Mouse (Mus musculus): Measurements from ENCODE around the gene Nt5c.
"Not testable (repeated sequence)": the region's sequence is repeated elsewhere in the genome, so short reads cannot be mapped to it uniquely, and the experiment has no call there.

The Nt5c gene

DNA sequence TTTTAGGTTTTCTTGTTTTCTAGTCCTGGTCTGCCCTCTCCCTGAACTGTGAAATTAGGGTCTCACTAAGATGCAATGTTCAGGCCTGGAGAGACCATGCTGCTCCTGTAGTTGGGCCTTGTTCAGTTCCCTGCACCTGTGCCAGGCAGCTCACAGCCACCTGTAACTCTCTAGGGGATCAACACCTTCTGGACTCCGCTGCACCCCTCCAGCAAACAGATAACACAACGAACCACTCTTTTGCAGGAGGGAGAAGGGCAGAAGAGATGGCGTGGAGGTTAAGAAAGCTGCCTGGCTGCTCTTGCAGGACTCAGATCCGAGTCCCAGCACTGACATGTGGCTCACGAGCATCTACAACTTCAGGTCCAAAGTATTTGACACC, 18.8 kb upstream of the Nt5c start:
- no peak for DNase-seq (ENCODE audit: low spot score in 2 of 2)

GRCm38 (mm10) chr11:115509773-115510506, 18.3 kb upstream of the Nt5c start:
- DNase-seq (ENCODE audit: low spot score in 2 of 2): no peak

GRCm38 (mm10) chr11:115508061-115508460, 16.4 kb upstream of the Nt5c start:
- peak; percentile 54 to 68 for DNase-seq (ENCODE audit: low spot score in 2 of 2)

- no peak for DNase-seq (ENCODE audit: low spot score in 2 of 2)
Observed at GRCm38 (mm10) chr11:115506586-115506985, 14.9 kb upstream of the Nt5c start.

DNA sequence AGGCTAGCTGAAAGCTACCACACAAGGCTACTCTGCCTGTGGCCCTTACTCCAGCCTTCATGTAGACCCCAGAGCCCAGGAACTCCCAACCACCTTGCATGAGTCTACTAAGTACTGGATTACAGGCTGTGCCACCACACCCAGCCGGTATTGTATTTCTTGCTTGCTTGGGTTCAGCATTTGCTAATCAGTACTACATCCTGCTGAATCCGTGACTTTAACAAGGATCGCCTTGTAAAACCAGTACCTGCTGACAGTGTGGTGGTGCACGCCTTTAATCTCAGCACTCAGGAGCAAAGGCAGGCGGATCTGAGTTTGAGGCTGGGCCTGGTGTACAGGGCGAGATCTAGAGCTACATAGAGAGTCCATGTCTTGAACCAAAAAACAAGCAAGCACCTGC, 11.0 kb upstream of the Nt5c start:
- DNase-seq (ENCODE audit: low spot score in 2 of 2): no peak

DNA sequence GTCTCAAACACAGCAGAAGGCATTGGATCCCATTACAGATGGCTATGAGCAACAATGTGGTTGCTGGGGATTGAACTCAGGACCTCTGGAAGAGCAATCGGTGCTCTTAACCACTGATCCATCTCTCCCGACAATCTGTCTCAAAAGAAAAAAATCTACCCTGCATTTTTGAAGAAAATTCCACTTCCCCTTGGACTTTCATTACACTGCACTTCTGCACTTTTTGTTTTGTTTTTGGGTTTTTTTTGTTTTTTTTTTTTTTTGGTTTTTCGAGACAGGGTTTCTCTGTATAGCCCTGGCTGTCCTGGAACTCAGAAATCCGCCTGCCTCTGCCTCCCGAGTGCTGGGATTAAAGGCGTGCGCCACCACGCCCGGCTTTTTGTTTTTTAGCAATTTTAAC, 4.9 kb upstream of the Nt5c start:
- not testable (repeated sequence) for DNase-seq (ENCODE audit: low spot score in 2 of 2)

GRCm38 (mm10) chr11:115492387-115492786, 725 bp upstream of the Nt5c start:
- no peak for DNase-seq (ENCODE audit: low spot score in 2 of 2)

DNA sequence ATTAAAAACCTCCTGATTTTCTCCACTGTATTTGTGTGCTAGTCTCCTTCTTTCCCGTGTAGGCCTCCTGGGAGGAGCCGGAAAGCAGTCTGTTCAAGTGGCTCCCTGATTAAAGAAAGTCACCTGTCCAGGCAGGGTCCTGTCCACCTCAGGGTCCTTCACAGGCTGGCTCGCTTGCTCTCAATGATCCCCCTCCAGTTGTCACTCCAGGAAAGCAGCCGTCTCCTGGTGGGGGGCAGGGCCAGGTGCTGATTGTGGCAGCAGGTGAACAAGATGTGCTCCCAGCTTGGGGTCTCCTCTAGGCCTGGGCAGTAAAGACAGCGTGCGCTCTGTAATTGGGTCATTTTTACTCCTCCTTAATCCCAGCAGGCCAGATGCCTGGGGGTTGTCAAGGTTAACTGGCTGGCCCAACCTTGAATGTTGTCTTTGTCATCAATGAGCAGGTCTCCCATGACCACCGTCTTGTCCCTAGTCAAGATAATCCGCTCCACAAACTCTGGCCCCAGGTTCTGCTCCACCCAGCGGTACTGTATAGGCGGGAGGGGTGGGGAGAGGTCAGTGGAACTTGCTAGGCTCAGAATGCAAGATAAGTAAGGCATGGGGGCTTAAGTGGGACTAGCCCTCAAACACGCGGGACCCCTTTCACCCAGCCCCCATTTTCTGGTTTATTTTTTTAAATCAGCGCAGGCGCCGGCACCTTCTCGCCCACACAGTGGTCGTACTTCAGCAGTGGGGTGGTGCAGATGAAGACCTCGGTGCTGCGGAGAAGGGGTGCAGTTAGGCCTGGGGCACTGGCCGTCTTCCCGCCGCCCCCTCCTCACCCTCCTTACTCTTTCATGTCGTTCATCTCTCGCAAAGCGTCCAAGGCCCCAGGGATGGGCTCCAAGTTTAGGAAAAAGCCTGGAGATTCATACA, 964 bp downstream of the Nt5c start:
- no peak for DNase-seq (ENCODE audit: low spot score in 2 of 2)

DNA sequence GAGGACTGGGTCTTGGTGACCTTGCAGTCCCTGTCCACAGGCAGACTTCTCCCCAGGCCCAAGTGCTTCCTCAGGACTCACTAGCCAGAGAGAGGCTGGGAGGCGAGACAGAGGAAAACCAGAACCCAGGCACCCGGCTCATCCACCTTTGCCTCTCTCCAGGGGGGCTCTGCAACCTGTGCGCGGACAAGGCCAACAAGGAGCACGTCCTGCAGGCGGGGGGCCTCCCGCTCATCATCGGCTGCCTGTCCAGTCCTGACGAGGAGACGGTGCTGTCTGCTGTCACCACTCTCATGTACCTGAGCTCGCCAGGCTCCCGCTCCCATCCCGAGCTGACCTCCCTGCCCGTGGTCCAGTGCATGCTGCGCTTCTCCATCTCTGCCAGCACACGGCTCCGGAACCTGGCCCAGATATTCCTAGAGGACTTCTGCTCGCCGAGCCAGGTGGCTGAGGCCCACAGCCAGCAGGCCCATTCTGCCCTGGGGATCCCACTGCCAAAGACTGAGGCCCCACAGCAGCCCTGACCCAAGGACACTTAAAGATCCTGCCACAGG, 3.0 kb downstream of the Nt5c start:
- DNase-seq (ENCODE audit: low spot score in 2 of 2): no peak

DNA sequence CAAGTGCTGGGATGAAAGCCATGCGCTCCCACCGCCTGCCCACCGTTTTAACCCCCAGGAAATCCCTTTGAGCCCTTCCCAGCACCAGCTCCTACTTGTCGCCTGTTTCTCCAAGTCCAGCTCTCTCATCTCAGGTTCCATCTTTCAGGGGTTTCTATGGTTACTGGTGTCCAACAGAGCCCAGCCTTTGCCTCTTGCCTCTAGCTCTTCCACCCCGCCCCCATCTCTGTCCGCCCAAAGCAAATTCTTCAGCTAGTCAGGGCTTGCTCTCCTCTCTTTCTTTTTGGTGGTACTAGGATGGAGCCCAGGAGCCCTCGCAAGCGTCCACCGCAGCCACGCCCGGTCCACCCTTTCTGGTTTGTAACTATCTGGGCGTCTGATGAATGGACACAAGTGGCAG, 6.5 kb downstream of the Nt5c start:
- no peak for DNase-seq (ENCODE audit: low spot score in 2 of 2)

DNA sequence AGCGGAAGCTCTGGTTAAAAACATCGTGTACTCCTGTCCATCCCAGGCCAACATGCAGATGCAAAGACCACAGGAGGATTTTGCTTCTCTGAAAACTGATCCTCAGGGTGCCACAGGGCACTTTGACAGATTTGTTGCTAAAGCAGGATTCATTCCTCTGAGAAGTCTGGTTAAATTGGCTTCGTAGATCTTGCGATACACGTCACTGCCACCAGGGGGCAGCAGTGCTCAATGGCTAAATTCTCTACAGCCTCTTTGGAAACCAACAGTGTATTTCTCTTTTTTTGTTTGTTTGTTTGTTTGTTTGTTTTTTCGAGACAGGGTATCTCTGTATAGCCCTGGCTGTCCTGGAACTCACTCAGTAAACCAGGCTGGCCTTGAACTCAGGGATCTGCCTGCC, 7.9 kb downstream of the Nt5c start:
- peak; percentile 73 to 81 for DNase-seq (ENCODE audit: low spot score in 2 of 2)

- DNase-seq (ENCODE audit: low spot score in 2 of 2): no peak
Observed at GRCm38 (mm10) chr11:115483278-115483677, 8.4 kb downstream of the Nt5c start.

DNA sequence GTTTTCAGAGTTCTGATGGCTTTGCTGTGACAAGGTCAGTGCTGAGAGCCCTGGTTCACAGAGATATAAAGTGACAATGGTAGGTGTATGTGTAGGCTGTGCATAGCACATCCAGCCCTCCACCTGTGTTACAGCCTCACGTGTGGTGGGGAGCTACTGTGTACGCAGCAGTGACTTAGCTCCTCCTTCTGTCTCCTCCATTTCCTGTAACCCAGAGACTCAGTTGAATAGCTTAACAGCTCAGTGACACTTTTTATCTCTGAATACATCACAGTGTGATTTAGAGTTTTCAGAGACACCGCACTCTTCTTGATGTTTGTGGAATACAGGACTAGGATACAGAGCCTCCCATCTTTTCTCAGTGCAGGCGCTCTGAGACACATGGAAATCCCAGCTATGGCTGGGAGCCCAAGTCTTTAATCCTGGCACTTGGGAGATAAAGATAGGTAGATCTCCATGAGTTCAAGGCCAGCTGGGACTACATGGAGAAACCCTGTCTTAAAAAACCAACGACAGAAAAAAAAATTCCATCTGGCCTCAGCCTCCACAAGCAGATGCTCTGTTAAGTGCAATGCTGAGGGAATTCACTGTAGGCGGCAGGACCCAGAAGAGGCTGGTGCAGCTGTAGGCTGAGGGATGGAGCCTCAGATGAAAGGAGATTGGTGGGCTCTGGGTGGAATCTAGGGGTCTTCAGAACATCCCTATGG, 10.0 kb downstream of the Nt5c start:
- peak in 1 of 2 experiments; percentile 32 for DNase-seq (ENCODE audit: low spot score in 2 of 2)

- DNase-seq (ENCODE audit: low spot score in 2 of 2): peak in 1 of 2 experiments; percentile 23
Observed at GRCm38 (mm10) chr11:115478296-115478938, 13.2 kb downstream of the Nt5c start.

DNA sequence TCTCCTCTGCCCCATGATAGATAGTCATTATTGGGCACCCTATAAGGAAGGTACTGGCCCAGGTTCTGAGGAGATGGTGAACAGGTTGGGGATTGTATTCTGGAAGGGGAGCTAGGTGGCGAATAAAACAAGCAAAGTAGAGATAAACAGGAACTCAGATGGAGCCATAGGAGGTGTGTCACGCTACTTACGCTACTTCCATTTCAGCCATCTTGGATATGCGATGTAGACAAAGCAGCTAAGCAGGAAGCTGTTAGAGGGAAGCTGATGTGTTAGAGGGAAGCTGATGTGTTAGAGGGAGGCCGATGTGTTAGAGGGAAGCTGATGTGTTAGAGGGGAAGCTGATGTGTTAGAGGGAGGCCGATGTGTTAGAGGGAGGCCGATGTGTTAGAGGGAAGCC, 14.3 kb downstream of the Nt5c start:
- DNase-seq (ENCODE audit: low spot score in 2 of 2): peak in 1 of 2 experiments; percentile 56

GRCm38 (mm10) chr11:115476630-115477029, 15.0 kb downstream of the Nt5c start:
- not testable (repeated sequence) for DNase-seq (ENCODE audit: low spot score in 2 of 2)

DNA sequence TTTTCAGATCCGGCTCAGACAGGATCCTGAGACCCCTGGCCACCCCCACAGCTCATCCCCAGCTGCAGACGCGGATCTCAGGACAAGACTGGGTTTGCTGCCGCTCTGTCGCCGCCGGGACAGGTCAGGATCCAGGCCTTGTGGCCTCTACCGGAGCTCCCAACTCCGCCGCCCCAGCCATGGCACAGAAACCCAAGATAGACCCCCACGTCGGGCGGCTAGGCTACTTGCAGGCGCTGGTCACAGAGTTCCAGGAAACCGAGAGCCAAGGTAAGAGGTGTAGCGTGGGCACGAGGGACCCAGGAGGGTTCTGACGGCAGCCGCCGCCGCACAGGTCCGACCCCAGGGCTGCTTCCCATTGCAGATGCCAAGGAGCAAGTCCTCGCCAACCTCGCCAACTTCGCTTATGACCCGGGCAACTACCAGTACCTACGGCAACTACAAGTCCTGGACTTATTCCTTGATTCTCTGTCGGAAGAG, 15.9 kb downstream of the Nt5c start:
- DNase-seq (ENCODE audit: low spot score in 2 of 2): no peak

DNA sequence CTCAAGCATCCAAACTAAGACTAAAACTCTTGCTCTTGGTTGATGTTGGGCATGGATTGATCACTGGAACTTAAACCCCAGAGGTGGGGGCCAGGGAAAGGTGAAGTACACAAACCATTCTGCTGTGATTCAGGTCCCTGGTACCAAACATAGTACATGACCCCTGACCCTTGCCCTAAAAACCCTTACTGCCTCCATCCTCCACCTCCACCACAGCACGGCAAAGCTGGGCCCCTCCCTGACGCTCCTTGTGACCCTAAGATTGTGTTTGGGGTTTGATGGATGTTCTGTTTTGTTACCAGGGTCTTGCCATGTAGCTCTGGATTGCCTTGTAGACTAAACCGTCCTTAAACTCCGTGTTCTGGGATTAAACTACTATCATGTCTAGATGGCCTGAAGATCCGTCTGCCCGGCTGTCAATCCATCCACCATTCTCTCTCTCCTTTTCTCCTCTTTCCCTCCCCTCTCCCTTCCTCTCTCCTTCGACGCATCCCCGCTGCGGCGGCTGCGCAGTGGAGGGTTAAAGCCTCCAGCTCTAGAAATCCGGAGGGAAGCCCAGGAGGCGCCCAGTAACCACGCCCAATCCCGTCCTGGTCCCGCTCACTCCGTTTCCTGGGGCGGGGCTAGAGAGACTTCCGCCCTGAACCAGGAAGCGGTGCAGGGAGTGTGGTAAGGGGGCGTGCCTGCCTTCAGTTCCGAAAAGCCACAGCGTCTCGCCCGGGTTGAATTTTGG, 16.5 kb downstream of the Nt5c start, which contains the start of gene Armc7:
Gene Armc7 (plus strand): TSS at position 643 of the 733 bp plus-strand sequence.
- DNase-seq (ENCODE audit: low spot score in 2 of 2): peak; percentile 89

DNA sequence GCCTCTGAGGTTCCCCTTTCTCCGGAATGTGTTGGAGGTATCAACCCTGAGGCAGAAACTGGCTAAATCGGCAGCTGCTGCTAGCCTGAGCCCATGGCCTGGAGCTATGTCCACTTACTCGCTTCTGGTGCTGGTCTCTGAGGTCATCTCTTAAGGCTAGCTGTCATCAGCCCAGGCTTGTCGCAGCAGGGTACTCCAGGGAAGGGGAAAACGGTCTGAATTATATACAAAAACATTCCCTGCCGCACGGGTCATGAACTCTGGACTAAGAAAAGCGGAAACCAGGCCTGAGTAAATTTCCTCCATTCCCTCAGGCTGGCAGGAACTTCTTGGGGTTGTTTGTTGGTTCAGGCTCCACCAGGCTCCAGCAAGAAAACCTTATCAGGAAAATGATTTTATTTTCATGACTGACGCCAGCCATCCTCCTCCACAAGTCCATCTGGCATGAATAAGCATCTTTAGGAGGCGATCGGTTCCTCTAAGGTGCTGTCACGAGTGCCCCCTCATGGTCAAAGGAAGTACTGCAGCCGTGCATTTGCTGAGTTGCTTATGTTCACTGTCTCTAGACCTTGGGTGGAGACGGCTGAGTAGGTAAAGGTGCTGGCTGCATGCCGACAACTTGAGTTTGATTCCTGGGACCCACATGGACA, 17.9 kb downstream of the Nt5c start:
- DNase-seq (ENCODE audit: low spot score in 2 of 2): peak; percentile 89 to 90

DNA sequence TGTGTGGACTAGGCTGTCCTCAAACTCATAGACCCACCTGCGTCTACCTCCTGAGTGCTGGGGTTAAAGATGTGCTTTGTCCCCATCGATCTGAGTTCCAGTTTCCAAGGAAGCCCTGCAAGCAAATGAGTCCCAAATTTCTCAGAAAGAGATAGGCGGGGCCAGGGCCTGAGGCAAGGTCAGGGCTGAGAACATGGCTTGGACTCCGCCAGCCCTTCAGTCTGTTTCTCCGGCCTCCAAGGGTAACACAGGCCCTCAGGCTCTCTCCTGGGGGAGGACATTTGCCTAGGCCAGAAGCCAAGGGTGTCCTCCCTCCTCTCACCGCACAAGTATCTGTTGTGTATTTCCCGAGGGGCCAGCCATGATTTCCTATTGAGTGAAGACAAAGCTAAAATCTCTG, 19.5 kb downstream of the Nt5c start:
- DNase-seq (ENCODE audit: low spot score in 2 of 2): no peak

All from natural killer cell, adult 2 months (primary cell).